Mouse (Mus musculus) thymus, adult 2 months (tissue): Measurements from ENCODE around the gene Naa80.

Source experiments
- CTCF ChIP-seq: fragments of 200-500 bp; IDR thresholded peaks from 2 replicates; pipeline ENCODE4 v1.5.1; 2012; ENCODE audit warnings: mild to moderate bottlenecking, control low read depth, low read length, moderate library complexity, borderline replicate concordance; ENCODE audit not compliant: control insufficient read depth, poor library complexity, insufficient read depth; ENCODE audit errors: extremely low read depth
- POLR2A ChIP-seq: fragments of 200-500 bp; IDR thresholded peaks from 2 replicates; pipeline ENCODE4 v1.6.1; 2012; ENCODE audit warnings: mild to moderate bottlenecking, low read length, control low read depth, moderate library complexity; ENCODE audit not compliant: control insufficient read depth, poor library complexity, insufficient read depth; ENCODE audit errors: extremely low read depth

DNA sequence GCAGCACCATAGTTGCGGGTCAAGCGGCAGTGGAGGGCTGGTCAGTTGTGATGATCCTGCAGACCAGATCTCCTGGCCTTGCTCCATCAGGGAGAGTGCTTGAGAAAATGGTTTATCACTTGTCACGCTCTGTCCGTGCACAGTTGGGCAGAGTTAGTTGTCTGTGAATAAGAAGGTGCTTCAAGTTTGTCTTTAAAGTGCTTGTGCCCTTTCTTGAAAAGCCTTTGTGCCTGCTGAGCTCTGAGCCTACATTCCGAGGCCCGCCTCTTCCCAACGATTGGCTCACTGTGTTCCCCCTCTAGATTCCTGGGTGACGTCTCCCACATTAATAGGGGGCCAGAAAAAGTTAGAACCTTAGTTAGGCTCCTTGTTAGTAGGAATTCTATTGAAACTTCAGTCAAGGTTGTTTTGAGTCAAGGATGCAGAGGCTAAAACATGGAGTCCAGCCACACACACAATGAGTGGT lies 26.8 kb upstream of the Naa80 start:
- TF ChIP-seq CTCF (no peak), POLR2A (no peak)
